Mouse (Mus musculus): ENCODE results near the gene Oxgr1.
"Not testable (repeated sequence)": the region's sequence is repeated elsewhere in the genome, so short reads cannot be mapped to it uniquely, and the experiment has no call there.

Gene Oxgr1

DNA sequence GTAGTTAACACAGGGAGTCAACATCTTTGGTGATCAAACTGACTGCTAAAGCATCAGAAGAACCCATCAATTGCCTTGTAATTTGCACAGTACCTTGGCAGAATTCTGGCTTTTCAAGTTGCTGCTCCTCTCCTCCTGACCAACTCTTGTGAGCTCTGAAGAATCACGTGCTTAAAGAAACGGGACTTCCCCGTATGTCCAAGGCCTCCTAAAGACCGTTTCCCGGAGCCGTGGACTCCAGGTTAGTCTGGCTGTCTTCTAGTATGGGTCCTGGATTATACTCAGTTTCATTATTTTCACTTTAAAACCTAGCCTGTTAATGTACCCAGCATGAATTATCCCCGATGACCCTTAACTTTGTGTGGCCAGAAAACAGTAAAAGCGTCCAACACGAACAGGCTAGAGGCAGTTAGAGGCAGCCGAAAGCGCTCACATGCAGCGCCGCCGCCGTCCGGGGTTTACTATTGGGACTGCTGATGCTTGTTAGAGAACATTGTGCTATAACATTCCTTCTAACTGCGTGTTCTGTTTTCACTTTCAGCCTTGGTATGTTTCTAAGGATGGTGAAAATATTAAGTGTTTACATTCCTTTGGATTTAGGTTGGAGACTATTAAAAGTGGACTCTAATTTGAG, at the start of gene Oxgr1:
Gene Oxgr1 (minus strand): TSS at position 249 of the 634 bp plus-strand sequence.
- DNase-seq (ENCODE audit: low read depth in 2 of 2, low spot score in 2 of 2) = no peak

DNA sequence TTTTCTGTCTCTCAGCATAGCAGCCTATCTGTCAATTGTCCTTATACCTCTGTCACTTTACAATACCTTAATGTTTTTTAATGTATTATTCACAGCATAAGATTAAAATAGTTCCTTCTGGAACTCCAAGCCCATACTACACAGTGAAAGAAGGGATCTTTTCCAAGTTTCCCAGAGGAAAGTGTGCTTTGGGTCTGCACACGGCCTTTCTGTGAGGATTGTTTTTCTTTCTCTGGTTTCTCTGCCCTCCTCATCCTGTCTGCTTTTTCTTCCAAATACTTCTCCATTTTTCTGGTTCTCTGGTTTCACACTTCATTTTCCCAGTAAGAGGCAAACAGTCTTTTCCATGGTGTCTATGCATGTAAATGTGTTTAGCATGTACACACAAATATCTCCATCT, 48.2 kb upstream of the Oxgr1 start:
- no peak for DNase-seq (ENCODE audit: low read depth in 2 of 2, low spot score in 2 of 2)

DNA sequence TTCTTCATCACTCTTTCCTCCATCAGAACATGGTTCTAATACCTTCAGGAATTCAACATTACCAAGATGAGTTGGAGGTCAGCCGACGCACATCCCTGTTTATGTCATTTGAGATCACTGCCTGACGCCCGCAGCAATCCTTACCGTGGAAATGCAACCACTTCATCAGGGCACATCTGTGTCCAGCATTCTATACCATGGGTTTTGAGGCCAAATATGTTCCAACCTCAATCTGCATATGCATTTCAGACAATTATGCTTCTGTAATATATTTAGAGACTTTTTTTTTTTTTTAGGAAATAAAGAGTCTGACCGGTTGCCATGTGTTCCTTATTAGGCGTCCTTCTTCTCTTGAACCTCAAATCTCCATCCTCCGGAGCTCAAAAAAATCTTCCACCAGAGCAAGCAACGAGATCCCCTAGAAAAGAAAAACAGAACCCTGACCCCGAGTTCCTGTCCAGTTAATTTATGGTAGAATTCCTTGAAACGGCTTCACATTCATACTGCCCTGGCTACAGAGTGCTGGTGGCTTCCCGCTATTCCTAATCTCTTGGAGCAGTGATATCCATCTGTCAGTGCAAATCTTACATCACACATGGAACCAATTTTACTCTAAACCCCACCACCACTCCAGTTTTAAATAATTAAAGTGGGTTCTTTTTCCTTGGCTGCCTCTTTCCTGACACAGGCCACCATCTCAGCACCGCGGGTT, 47.6 kb upstream of the Oxgr1 start:
- no peak for DNase-seq (ENCODE audit: low read depth in 2 of 2, low spot score in 2 of 2)

DNA sequence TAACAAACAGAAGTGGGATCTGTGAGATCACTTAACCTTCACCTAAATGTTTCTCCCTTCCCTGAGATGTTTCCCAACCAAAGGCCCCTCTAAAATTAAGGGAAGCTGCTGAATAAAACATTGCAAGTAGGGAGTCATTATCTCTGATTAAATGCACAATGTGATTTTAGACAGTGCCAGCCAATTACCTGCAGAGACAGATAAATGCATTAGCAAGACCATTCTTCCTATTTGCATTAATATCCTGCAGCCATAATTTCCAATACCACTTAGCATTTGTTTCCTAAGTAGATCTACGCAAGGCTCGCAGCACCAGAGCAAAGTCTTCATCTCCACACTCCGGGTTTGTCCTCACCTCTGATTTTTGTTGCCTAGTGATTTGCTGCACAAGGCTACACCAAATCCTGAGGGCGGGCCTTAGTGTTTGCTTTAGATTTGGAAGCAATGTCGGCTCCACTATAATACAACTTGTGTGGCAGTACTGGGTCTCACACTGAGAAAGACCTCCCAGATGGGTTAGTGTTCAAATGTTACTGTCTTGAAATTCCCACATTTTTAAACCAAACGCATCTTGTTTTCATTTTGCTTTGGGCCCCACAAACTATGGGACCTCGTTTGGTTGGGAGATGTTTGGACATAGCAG, 46.9 kb upstream of the Oxgr1 start:
- DNase-seq (ENCODE audit: low read depth in 2 of 2, low spot score in 2 of 2) = no peak

DNA sequence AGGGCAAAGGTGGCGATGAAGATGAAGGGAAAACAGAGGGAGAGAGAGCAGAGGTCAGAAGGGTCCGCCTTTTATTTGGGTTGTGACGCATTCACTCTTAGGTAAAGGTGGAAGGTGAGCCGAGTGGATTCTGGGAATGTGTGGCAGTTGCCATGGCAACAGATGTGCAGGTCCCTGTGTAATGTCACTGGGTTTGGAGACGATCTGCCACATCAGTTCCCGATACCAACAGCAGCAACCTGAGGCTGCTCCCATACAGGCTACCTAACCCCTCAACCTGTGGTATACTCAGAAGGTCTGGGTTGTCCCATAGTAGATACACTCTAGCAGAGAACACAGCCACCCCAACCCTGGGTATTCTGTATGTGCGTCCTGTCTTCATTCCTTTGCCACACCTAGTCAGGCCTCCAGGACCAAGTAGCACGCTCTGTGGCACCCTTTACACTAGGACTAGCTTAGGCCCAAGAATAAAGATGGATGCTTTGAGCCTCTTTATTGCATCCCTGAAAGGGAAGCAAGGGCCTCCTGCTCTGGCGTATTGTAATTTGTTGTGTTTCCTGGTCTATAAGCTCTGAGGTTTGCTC, 41.9 kb upstream of the Oxgr1 start:
- DNase-seq (ENCODE audit: low read depth in 2 of 2, low spot score in 2 of 2) = no peak

DNA sequence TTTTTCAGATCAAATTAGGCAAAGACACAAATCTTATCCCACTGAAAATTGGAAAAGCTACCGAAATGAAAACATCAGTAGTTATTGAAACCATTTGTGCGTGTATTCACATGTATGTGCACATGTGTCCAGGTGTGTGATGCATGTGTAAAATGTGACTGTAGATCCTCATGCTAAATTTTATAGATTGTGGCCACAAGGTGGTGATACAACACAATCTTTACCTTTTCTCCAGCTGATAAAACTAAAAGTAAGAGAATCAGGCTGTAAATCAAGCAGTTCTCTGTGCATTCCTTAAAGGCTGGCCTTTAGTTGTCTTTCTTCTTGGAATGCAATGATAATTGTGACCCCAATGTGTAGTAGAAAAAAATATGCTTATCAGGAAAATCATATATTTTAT, 34.0 kb upstream of the Oxgr1 start:
- no peak for DNase-seq (ENCODE audit: low read depth in 2 of 2, low spot score in 2 of 2)

DNA sequence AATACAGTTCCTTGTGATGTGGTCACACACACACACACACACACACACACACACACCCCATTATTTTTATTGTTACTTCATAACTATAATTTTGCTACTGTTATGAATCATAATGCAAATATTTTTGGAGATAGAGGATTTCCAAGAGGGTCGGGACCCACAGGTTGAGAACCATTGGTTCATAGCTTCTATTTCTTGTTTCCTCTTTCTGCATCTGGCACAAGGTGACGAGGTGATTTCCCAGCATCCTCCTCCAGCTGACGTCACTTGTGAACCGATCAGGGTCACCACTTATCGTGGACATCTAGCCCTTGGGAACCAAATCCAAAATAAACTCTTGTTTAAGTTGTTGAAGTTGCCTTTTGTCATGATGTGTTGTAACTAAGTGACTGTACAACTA, 33.5 kb upstream of the Oxgr1 start:
- no peak for DNase-seq (ENCODE audit: low read depth in 2 of 2, low spot score in 2 of 2)

DNA sequence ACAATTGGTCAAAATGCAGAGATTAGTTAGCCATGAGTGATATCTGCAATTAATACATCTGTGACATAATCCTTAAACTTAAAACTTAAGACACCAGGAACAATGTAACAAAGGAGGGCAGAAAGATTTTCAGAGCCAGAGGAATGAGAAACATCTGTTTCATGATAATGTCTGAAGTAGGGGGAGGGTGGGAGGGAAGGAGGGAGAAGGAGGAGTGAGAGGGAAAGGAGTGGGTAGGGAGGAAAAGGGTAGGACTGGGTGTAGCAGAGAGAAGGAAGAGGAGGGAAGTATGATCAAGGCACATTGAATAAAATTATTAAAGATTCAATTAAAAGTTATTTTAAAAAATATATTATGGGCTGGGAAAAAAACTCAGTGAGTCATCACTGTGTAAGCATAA, 32.0 kb upstream of the Oxgr1 start:
- DNase-seq (ENCODE audit: low read depth in 2 of 2, low spot score in 2 of 2) = no peak

DNA sequence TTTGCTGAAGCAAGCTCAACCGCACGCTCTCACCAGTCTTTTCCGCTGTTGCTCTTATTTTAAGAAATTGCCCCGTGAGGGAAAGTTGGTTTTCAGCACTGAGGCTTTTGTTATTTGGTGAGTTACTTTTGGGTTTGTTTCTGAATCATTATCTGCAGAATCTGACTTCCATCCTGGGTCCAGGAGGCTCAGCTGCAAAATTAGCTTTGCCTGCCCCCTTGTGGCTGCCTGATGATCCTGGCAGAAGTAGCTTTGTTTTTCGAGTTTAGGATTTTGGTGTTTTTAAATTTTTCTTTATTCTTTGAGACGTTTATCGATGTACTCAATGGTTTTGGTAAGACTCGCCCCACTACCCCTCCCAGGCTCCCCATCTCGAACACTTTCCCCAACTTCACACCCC, 18.9 kb upstream of the Oxgr1 start:
- DNase-seq (ENCODE audit: low read depth in 2 of 2, low spot score in 2 of 2) = no peak

DNA sequence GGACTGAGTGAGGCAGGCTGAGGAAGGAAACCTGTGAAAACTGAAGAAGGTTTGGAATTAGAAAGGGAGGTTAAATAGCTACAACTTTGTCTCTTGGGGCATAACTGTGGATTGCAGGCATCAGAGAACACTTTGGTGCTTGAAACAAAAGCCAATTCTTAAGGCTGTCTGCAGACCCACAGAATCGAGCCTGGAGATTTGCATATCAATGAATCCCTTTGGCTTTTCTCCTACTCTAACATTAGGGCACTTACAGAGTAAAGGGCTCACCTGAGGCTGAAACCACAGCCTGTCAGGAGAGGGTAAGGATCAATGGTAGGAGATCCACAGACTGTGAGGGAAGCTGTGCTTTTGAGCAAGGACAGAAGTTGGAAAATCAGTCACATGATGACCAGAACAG, 8.8 kb downstream of the Oxgr1 start:
- DNase-seq (ENCODE audit: low read depth in 2 of 2, low spot score in 2 of 2) = no peak

DNA sequence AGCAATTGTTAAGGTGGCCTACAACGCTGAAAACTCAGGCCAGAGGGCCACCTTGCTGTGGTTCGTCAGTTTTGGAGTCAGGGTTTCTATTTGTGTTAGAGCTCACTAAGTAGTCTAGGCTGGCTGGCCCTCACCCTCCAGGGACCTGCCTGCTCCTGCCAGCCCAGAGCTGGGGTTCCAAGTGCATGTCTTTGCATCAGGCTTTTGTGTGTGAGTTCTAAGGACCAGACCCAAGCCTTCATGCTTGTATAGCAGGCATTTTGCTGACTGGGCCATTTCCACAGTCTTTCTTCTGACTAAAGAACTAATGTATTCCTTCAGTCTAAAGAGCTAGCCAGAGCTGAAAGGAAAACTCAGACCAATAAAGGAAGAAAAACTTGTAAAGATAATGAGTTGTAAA, 22.3 kb downstream of the Oxgr1 start:
- no peak for DNase-seq (ENCODE audit: low read depth in 2 of 2, low spot score in 2 of 2)

DNA sequence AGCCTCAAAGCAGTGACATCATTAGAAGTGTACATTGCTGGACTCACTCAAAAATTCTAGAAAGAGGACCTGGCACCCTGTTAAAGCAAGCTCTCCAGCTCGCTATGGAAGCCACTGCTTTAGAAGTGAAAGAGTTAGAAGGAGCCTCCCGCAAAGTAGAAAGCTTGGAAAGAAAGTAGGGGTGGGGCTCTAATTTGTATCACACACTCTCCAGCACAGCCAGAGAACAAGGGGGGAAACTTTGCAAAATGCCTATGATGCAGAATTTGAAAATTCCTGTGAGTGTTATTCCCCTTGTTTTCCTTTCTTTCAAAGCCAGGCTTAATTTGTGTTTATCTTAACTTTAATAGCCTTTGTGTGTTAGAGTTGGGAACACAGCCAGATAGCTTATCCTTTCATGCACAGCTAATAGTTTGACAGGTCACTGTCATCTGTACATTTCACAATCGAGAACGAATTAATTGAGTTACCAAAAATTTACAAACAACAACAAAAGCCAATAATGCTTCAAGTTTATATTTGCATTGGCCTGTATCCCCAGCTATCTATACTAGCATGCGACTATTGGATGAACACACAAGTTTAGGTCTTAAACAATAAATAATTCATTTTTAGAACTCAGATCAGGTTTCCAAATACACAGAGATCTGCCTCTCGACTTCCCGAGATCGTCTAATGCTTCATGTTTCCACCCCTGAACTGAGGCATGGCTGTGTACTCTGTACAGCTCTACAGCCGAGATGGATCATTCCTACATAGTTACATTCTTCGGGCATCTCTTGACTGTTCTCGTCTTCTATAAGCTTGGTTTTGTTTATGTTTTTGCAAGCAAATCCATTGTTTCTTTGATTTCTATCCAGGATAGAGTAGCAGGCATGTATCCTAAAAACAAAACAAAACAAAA, 32.0 kb downstream of the Oxgr1 start:
- no peak for DNase-seq (ENCODE audit: low read depth in 2 of 2, low spot score in 2 of 2)

DNA sequence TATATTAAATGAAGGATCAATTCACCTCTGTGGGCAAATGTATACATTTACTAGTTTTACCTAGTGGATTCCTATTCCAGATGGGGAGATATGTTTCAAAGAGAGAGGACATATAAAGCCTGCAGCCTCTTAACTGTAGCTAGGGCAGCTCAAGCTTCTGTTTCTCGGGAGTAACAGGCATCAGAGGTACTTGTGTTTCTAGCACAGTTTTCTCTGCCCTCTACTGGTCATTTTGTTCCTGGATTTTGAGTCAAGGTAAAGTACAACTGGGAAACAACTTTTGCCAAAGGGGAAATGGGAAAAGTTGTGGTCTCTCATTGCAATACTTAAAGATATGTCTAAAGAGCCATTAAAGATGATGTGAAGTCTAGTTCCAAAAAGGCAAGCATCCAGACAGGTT, 37.1 kb downstream of the Oxgr1 start:
- no peak for DNase-seq (ENCODE audit: low read depth in 2 of 2, low spot score in 2 of 2)

DNA sequence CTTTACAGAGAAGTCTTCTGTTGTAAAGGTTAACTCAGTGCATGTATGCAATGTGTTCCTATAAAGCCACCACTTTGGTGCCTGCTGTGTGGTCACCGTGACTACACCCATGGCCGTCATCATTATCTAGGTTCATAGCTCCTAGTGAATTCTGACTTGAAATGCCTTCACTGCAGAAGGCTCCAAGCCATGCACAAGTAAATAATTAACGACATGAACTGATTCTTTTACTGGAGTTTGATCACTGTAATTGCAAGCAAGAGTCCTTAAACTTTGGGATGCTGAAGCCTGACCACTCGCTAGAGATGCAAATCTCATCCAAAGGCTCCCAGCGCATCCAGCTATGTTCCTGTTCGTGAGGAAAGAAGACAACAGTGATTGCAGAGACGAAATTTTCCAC, 38.6 kb downstream of the Oxgr1 start:
- no peak for DNase-seq (ENCODE audit: low read depth in 2 of 2, low spot score in 2 of 2)

DNA sequence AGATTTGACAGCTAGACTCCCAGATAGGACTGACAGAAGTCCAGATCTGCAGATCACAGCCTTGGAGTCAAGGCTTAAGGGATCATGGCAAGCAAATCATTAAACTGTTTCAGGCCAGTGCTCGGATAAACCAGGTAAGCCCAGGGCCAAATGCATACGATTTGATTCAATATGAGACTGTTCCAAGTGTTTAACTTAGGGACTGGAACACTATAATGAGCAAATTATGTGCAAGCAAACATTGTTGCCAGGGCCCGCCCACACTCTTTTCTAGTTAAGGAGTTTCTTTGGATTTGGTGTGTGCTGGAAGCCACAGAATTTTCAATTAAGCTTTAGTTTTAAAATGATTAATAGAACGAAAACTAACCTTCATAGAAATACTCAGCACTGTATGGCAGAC, 39.6 kb downstream of the Oxgr1 start:
- no peak for DNase-seq (ENCODE audit: low read depth in 2 of 2, low spot score in 2 of 2)

DNA sequence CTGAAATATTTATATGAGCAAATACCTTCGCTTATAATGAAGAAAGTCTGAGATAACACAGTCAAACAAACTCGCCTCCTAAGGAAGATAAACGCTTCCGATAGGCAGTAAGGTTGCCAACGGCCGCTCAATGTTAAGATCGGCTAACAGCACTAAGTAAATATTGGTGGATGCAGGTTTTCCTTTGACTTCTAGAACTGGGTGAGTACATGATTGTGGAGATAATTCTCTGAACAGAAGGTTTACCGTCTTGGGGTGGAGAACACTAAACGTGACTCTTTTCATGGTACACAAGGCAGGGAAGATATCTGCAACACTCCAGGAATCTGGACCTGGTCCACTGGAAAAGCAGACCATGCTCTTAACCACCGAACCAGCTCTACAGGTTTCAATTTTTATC, 52.6 kb downstream of the Oxgr1 start:
- no peak for DNase-seq (ENCODE audit: low read depth in 2 of 2, low spot score in 2 of 2)

DNA sequence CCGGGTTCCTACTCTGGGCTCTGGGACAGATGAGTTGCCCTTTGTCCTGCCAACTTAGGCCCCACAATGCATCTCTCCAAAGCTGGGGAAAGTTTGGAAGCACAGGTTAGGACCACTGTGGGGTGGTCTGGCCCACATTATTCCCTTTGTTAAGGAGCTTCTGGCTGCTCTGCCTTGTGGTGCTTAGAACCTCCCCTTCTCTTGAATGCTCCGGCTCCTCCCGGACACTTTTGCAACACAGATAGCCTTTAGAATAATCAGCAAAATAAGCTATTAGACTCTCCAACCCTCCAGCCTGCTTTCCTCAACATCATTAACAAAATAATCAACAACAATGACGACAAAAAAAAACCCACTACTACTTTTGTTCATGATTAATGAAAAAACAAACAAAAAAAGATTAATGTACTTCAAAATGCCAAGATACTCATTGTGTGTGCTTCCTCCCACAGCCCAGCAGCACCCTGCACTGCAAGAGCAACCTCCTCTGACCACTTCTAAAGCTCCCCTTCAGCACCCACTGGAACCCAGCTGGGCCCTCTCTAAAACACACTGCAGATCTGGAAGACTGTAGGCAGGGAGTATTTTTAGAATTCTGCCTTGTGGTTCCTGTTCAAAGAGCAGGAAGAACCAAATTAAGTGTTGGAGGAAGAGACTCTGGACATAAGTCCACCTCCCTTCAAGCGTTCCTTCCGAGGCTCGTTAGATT, 53.1 kb downstream of the Oxgr1 start:
- no peak for DNase-seq (ENCODE audit: low read depth in 2 of 2, low spot score in 2 of 2)

DNA sequence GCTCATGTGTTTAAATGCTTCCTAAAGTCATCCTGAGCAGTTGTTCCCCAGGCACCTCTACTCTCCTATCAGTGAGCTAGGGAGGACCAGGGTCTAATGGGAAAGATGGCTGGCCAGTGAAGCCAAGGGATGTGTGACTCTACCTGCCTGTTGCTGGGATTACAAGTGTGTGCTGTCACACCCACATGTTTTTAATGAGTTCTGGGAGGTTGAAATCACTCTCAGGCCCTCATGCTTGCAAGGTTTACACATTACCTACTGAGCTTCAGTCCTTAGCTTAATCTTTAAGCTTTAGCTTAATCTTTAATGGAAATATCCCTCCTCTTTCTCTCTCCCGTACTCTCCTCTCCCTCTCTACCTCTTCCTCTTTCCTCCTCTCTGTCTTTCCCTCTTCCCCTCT, 55.0 kb downstream of the Oxgr1 start:
- no peak for DNase-seq (ENCODE audit: low read depth in 2 of 2, low spot score in 2 of 2)

DNA sequence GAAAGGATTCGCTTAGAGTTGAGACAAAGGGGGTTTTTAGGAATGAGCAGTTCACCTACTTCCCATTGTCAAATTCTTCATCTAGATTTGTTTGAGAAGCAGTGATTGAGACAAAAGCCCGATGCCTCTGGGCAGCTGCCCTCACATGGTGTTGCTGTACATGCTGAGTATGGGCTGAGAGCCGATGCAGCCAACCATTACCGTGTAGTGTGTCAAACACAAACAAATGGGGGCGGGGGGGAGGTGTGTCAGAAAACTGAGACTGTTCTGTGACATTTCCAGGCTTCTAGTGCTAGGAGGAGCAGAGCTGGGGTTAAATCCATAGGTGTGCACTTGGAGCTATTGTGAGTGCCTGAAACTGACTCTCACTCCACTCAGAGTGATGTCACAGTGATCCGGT, 55.5 kb downstream of the Oxgr1 start:
- DNase-seq (ENCODE audit: low read depth in 2 of 2, low spot score in 2 of 2) = no peak

DNA sequence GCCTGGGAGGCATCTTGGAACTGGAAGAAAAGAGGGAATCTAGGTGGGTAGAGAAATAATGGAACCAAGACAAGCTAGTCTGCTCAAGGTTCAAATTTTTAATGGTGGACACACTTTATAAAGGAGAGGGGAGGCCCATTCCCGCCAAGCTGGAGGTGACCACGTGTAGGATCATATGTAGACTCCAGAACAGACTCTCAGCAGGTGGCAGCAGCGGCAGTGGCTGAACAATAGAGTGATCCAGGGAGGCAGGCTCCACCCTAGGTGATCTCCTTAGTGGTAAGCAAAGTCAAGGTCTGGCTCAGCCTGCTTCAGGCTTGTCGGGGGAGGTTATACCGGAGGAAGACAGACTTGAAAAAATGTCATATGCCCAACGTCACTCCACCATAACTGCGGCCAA, 55.9 kb downstream of the Oxgr1 start:
- DNase-seq (ENCODE audit: low read depth in 2 of 2, low spot score in 2 of 2) = not testable (repeated sequence)

DNA sequence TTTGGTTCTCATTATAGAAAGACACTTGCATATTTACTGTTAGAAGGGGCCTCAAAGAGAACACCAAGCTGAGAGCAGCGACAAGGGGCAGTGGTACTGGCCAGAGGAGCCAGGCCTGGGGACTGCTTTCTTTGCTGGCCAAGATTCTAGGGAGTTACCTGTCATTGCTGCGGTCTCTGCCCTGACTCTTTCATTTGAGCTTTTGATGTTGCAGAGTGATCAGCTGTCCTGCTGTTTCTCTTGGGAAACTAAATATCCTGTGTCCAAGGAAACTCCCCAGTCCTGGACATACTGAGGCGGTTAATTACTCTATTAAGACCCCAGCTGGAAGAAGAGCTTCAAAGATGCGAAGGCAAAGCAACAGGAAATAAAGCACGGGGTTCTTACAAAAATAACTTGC, 60.9 kb downstream of the Oxgr1 start:
- no peak for DNase-seq (ENCODE audit: low read depth in 2 of 2, low spot score in 2 of 2)

All from CD8-positive naive resting alpha-beta T cell, adult 2 months (primary cell).